Mouse (Mus musculus) MEL (cell line): ENCODE data around the gene Kmt5c. TPM values are rescaled to one million over a fixed set of nuclear protein-coding genes. Genes with fewer than 3 reads are reported as not detected.

Experiments used
- DNase-seq: peaks from one replicate; pipeline ENCODE4 v3.0.0; 2011; ENCODE audit warnings: low read depth, low spot score
- H3K27ac ChIP-seq: 2 replicates; pipeline ENCODE4 v1.5.1; 2012; ENCODE audit warnings: low read depth, mild to moderate bottlenecking, control low read depth, low read length, moderate library complexity; ENCODE audit not compliant: control insufficient read depth
- H3K27me3 ChIP-seq, 2 experiments: fragments of 150-350 bp in 1 of 2; sonication (generic) in 1 of 2; 2 replicates each; pipeline ENCODE4 v1.6.1; 2012; ENCODE audit warnings: low read length in 2 of 2, mild to moderate bottlenecking in 2 of 2, improper control_type of control experiment in 1 of 2, moderate library complexity in 1 of 2; ENCODE audit not compliant: insufficient read depth in 2 of 2, control insufficient read depth in 1 of 2
- H3K36me3 ChIP-seq, 2 experiments: 2 replicates each; pipeline ENCODE4 v1.6.1; 2012 to 2014; ENCODE audit warnings: low read length in 2 of 2, improper control_type of control experiment in 1 of 2, inconsistent platforms in 1 of 2, mild to moderate bottlenecking in 1 of 2; ENCODE audit not compliant: insufficient read depth in 2 of 2, control insufficient read depth in 1 of 2
- H3K4me1 ChIP-seq, 2 experiments: fragments of 150-350 bp in 1 of 2; sonication (generic) in 1 of 2; 2 replicates each; pipeline ENCODE4 v1.6.1; 2012; ENCODE audit warnings: low read length in 2 of 2, improper control_type of control experiment in 1 of 2, mild to moderate bottlenecking in 1 of 2; ENCODE audit not compliant: insufficient read depth in 2 of 2, control insufficient read depth in 1 of 2
- H3K4me3 ChIP-seq, 2 experiments: fragments of 150-350 bp in 1 of 2; sonication (generic) in 1 of 2; 2 replicates each; pipeline ENCODE4 v1.5.1; 2012; ENCODE audit warnings: low read depth in 2 of 2, low read length in 2 of 2, mild to moderate bottlenecking in 2 of 2, moderate library complexity in 2 of 2, control low read depth in 1 of 2, improper control_type of control experiment in 1 of 2; ENCODE audit not compliant: control insufficient read depth in 1 of 2, insufficient read depth in 1 of 2
- H3K79me2 ChIP-seq: 2 replicates; pipeline ENCODE4 v1.6.1; 2012; ENCODE audit warnings: mild to moderate bottlenecking, low read length, moderate library complexity; ENCODE audit not compliant: control insufficient read depth, poor library complexity, insufficient read depth
- H3K9ac ChIP-seq: 2 replicates; pipeline ENCODE4 v1.6.1; 2012; ENCODE audit warnings: low read depth, mild to moderate bottlenecking, control low read depth, low read length, moderate library complexity; ENCODE audit not compliant: control insufficient read depth, poor library complexity, severe bottlenecking
- H3K9me3 ChIP-seq: fragments of 150-350 bp; sonication (generic); replicated peaks from 2 replicates; pipeline ENCODE4 v1.6.1; 2012; ENCODE audit warnings: mild to moderate bottlenecking, low read length, improper control_type of control experiment, moderate library complexity; ENCODE audit not compliant: insufficient read depth
- CHD1 ChIP-seq: IDR thresholded peaks from 2 replicates; pipeline ENCODE4 v1.6.1; 2012; ENCODE audit warnings: low read depth, mild to moderate bottlenecking, inconsistent platforms, low read length, improper control_type of control experiment
- CHD2 ChIP-seq: IDR thresholded peaks from 2 replicates; pipeline ENCODE4 v1.6.1; 2011; ENCODE audit warnings: low read length, improper control_type of control experiment
- CTCF ChIP-seq, 3 experiments: IDR thresholded peaks in 2 of 3; conservative IDR thresholded peaks in 1 of 3; 2 replicates each; pipeline ENCODE4 v1.5.1; 2011 to 2012; ENCODE audit warnings: low read length in 3 of 3, low read depth in 2 of 3, mild to moderate bottlenecking in 2 of 3, improper control_type of control experiment in 1 of 3, inconsistent platforms in 1 of 3, mixed read lengths in 1 of 3, moderate library complexity in 1 of 3; ENCODE audit not compliant: control insufficient read depth in 1 of 3, insufficient read depth in 1 of 3, poor library complexity in 1 of 3, severe bottlenecking in 1 of 3
- E2F4 ChIP-seq: IDR thresholded peaks from 2 replicates; pipeline ENCODE4 v1.6.1; 2011; ENCODE audit warnings: low read depth, low read length, improper control_type of control experiment, borderline replicate concordance
- EP300 ChIP-seq, 2 experiments: IDR thresholded peaks; 2 replicates each; pipeline ENCODE4 v1.6.1; 2011; ENCODE audit warnings: improper control_type of control experiment in 2 of 2, low read length in 2 of 2, low read depth in 1 of 2, mild to moderate bottlenecking in 1 of 2
- ETS1 ChIP-seq: IDR thresholded peaks from 2 replicates; pipeline ENCODE4 v1.6.1; 2012; ENCODE audit warnings: low read depth, mild to moderate bottlenecking, inconsistent platforms, low read length, improper control_type of control experiment, moderate library complexity
- GATA1 ChIP-seq: IDR thresholded peaks from 2 replicates; pipeline ENCODE4 v1.6.1; 2011; ENCODE audit warnings: low read depth, low read length, improper control_type of control experiment
- KAT2A ChIP-seq: conservative IDR thresholded peaks from 2 replicates; pipeline ENCODE4 v1.6.1; 2012; ENCODE audit warnings: low read depth, low read length, improper control_type of control experiment, inconsistent platforms
- MAFK ChIP-seq: IDR thresholded peaks from 2 replicates; pipeline ENCODE4 v1.6.1; 2011; ENCODE audit warnings: low read depth, mild to moderate bottlenecking, low read length, improper control_type of control experiment, borderline replicate concordance
- MAX ChIP-seq: IDR thresholded peaks from 2 replicates; pipeline ENCODE4 v1.6.1; 2011; ENCODE audit warnings: low read length, improper control_type of control experiment
- MAZ ChIP-seq: IDR thresholded peaks from 2 replicates; pipeline ENCODE4 v1.6.1; 2012; ENCODE audit warnings: low read depth, mild to moderate bottlenecking, inconsistent platforms, low read length, improper control_type of control experiment
- POLR2AphosphoS2 ChIP-seq: IDR thresholded peaks from 2 replicates; pipeline ENCODE4 v1.6.1; 2011; ENCODE audit warnings: low read length, improper control_type of control experiment
- RCOR1 ChIP-seq: IDR thresholded peaks from 2 replicates; pipeline ENCODE4 v1.6.1; 2012; ENCODE audit warnings: low read depth, mild to moderate bottlenecking, inconsistent platforms, low read length, improper control_type of control experiment
- SIN3A ChIP-seq: IDR thresholded peaks from 2 replicates; pipeline ENCODE4 v1.6.1; 2012; ENCODE audit warnings: low read length, improper control_type of control experiment, inconsistent platforms
- TAL1 ChIP-seq: IDR thresholded peaks from 2 replicates; pipeline ENCODE4 v1.6.1; 2012; ENCODE audit warnings: mild to moderate bottlenecking, inconsistent platforms, low read length, moderate library complexity, mixed read lengths
- TBP ChIP-seq: IDR thresholded peaks from 2 replicates; pipeline ENCODE4 v1.8.0; 2011; ENCODE audit warnings: low read depth, low read length, improper control_type of control experiment
- UBTF ChIP-seq: IDR thresholded peaks from 2 replicates; pipeline ENCODE4 v1.6.1; 2012; ENCODE audit warnings: low read depth, mild to moderate bottlenecking, inconsistent platforms, low read length, improper control_type of control experiment, moderate library complexity, borderline replicate concordance; ENCODE audit not compliant: insufficient read depth
- USF2 ChIP-seq, 2 experiments: IDR thresholded peaks; 2 replicates each; pipeline ENCODE4 v1.6.1; 2011 to 2012; ENCODE audit warnings: improper control_type of control experiment in 2 of 2, low read length in 2 of 2, borderline replicate concordance in 1 of 2, inconsistent platforms in 1 of 2, low read depth in 1 of 2, mild to moderate bottlenecking in 1 of 2; ENCODE audit not compliant: insufficient read depth in 1 of 2
- ZKSCAN1 ChIP-seq: IDR thresholded peaks from 2 replicates; pipeline ENCODE4 v1.6.1; 2012; ENCODE audit warnings: low read depth, mild to moderate bottlenecking, inconsistent platforms, low read length, improper control_type of control experiment, moderate library complexity
- ZNF384 ChIP-seq: IDR thresholded peaks from 2 replicates; pipeline ENCODE4 v1.6.1; 2012; ENCODE audit warnings: low read depth, mild to moderate bottlenecking, inconsistent platforms, low read length, improper control_type of control experiment
- polyA plus RNA-seq, 2 experiments: library from polyadenylated mRNA; stranded (reverse) in 1 of 2; unstranded in 1 of 2; fragments of >175 nt in 1 of 2; fragments of >200 nt in 1 of 2; gene quantifications; 2 replicates each; pipeline versions ENCODE4 v1.2.1 to v1.2.4; 2012; ENCODE audit warnings: low replicate concordance in 2 of 2, low read depth in 1 of 2; ENCODE audit not compliant: insufficient read length in 2 of 2, insufficient read depth in 1 of 2, missing spikeins in 1 of 2
- total RNA-seq: library from RNA; depleted of rRNA; stranded (reverse); fragments of 300-350 nt; gene quantifications from 2 replicates; pipeline ENCODE4 v1.2.3, GENCODE M21; 2012

Kmt5c gene
- total and polyA plus RNA-seq, 3 experiments, result 21.8 to 60.2 TPM; not detected in 1

DNA sequence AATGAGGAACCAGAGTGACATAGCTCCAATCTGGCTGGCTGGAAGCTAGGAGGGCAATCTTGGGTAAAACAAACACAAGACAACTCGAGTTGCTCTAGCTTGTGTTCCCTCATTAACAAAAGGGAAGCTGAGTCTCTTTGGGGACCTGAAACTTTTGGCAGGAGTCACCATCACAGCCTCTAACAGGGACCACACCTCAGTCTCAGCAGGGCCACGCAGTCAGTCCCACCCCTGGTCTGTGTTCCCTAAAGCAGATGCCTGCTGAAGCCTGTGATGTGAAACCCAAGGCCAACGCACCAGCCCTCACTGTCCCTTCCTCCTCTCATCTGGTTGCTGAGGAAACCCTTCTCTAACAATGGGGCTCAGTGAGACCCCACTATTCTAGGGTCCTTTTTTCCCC, 42.2 kb downstream of the Kmt5c start:
- peak; percentile 28 for DNase-seq
- Histone ChIP-seq H3K4me1 (peaks cover 0 to 10% of the 10 kb centered on the region in 2 experiments; a peak in 2 of 4 replicates), H3K27me3 (peaks cover 0 to 1% of the 10 kb centered on the region in 2 experiments; a peak in 2 of 4 replicates), H3K27ac (no peak overlapping the region), H3K9me3 (no peaks in the 10 kb centered on the region), H3K79me2 (peaks cover 4% of the 10 kb centered on the region), H3K4me3 (no peak overlapping the region), H3K36me3 (peaks cover 0 to 7% of the 10 kb centered on the region in 2 experiments; a peak in 3 of 4 replicates), H3K9ac (no peak overlapping the region)
- no peak for TF ChIP-seq UBTF
- no peak for TF ChIP-seq MAX
- no peak for TF ChIP-seq GATA1
- no peak for TF ChIP-seq CTCF (IDR thresholded peaks at IDR 0.05 in 2 of 3, conservative IDR thresholded peaks at IDR 0.05 in 1 of 3; ENCODE audit: control insufficient read depth in 1 of 3, insufficient read depth in 1 of 3, low read depth in 2 of 3, low read length in 3 of 3, poor library complexity in 1 of 3, severe bottlenecking in 1 of 3)
- no peak for TF ChIP-seq RCOR1
- no peak for TF ChIP-seq ZNF384
- TF ChIP-seq CHD2, result no peak
- TF ChIP-seq CHD1, result no peak
- TF ChIP-seq ETS1, result no peak
- TF ChIP-seq TBP, result no peak
- no peak for TF ChIP-seq MAZ
- no peak for TF ChIP-seq TAL1
- no peak for TF ChIP-seq ZKSCAN1
- no peak for TF ChIP-seq USF2 (IDR thresholded peaks at IDR 0.05; ENCODE audit: borderline replicate concordance in 1 of 2, insufficient read depth in 1 of 2, low read depth in 1 of 2, low read length in 2 of 2)
- TF ChIP-seq SIN3A, result no peak
- TF ChIP-seq E2F4, result no peak
- no peak for TF ChIP-seq EP300 (IDR thresholded peaks at IDR 0.05; ENCODE audit: low read depth in 1 of 2, low read length in 2 of 2)
- no peak for TF ChIP-seq MAFK
- no peak for TF ChIP-seq KAT2A

DNA sequence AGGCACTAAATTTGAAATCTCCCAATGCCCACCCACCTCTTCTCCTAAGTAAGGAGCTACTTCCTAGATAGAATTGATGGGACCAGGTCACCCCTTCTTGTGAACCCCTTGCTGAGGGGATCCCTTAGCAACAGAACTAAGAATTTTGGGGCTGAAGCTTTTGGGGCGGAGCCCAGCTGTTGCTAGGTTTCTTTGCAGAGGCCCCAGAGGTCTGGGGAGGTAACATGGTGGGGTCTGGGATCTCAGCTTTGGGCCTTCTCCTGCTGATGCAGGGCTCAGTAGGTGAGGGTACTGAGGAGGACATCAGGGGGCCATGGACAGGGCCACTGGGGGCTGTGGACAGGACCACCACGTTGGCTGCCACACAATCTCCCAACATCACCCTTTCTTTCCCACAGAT, 42.8 kb downstream of the Kmt5c start, which contains the start of the genes Il11 and Tmem190:
TSS of gene Il11 (minus strand) at position 101 of the 400 bp plus-strand sequence.
TSS of gene Tmem190 (plus strand) at position 179 of the 400 bp plus-strand sequence.
- H3K27me3 ChIP-seq, result no peaks in the 10 kb centered on the region
- TF ChIP-seq POLR2AphosphoS2 (0 out of 2 replicates have a peak, but pooled peaks have one; percentile 22), UBTF (no peak)
- H3K9ac ChIP-seq, result no peak within 1 kb of the TSS
- no peaks in the 10 kb centered on the region for H3K9me3 ChIP-seq
- peaks cover 2 to 16% of the 10 kb centered on the region in 2 experiments; a peak in 3 of 4 replicates for H3K4me1 ChIP-seq
- no peak within 1 kb of the TSS for H3K4me3 ChIP-seq
- H3K79me2 ChIP-seq, result peaks cover 10% of the 10 kb centered on the region
- H3K27ac ChIP-seq, result no peak within 1 kb of the TSS
- DNase-seq, result peak; percentile 11
- peaks cover 0 to 13% of the 10 kb centered on the region in 2 experiments; a peak in 3 of 4 replicates for H3K36me3 ChIP-seq
